Mouse (Mus musculus): ENCODE data around the gene Rnasel. TPM values are rescaled to one million over a fixed set of nuclear protein-coding genes. Genes with fewer than 3 reads are reported as not detected.

Gene Rnasel
- 96.2 and 117 TPM in 2 replicates for total RNA-seq (2015; ENCODE audit: low replicate concordance)
- total RNA-seq (2017; ENCODE audit: low replicate concordance), result 128 and 171 TPM in 2 replicates

GRCm38 (mm10) chr1:153749211-153749801, at the start of gene Rnasel:
Gene Rnasel (plus strand): TSS chr1:153749426.
- peak; percentile 69 for ATAC-seq (replicated peaks; ENCODE audit: low FRiP score, poor library complexity, severe bottlenecking)

- no peak for ATAC-seq (replicated peaks; ENCODE audit: low FRiP score, poor library complexity, severe bottlenecking)
Measured at GRCm38 (mm10) chr1:153700448-153701063, 48.7 kb upstream of the Rnasel start.

- ATAC-seq (replicated peaks; ENCODE audit: low FRiP score, poor library complexity, severe bottlenecking), result no peak
Measured at GRCm38 (mm10) chr1:153701461-153701860, 47.8 kb upstream of the Rnasel start.

DNA sequence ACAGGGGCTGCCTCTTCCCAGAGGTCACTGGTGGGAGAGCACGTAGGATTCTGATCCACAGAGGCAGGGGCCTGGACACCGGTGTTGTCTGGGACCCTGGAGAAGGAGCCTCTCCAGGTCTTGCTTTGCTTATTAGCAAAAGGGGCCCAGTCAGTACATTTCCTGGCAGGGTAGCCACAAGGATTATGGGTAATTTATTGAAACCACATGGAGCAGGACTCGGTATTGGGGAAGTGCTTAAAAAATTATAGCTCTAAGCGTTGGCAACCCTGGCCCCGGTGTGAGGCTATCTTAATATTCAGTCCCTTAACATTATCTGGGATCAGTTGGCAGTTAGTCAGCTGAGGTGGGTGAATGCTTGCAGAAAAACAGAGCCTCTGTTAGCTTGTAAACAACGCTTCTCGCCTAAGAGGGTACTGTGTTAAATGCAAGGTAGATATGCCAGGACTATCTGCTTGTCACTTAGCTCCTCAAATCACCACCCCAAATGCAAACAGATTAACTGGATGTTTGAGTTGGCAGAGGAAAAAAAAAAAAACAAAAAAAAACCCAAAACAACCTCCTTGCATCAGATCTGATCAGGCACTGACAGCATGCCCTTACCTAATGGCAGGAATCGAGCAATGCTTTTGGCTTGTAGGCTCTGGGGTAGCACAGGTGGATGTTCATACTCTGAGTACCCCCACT, 46.9 kb upstream of the Rnasel start:
- ATAC-seq (replicated peaks; ENCODE audit: low FRiP score, poor library complexity, severe bottlenecking), result no peak

DNA sequence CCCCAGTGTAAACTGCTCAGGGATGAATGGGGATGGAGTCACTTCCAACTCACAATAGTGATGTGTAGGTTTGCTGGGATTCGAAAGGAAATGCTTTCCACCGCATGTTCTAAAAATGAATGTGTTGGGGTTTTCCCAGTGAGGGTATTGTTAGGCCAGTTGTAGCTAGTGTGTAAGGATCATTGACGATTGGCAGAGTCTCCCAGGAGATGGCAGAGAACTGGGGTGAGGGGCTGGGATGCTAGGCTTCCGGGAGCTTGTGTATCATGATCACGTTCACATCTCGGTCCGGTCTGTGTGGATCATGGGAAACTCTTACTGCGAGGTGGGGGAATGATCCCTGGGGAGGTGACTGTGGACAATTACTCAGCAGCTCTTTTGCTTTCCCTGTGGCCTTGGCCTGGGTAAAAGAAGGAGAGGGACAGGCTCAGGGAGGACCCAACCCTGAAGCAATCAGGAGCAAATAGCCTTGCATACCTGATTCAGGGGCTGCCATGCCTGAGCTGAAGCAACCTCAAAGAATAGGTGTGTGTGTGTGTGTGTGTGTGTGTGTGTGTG, 46.3 kb upstream of the Rnasel start:
- no peak for ATAC-seq (replicated peaks; ENCODE audit: low FRiP score, poor library complexity, severe bottlenecking)

- ATAC-seq (replicated peaks; ENCODE audit: low FRiP score, poor library complexity, severe bottlenecking), result no peak
Measured at GRCm38 (mm10) chr1:153703445-153703991, 45.7 kb upstream of the Rnasel start.

DNA sequence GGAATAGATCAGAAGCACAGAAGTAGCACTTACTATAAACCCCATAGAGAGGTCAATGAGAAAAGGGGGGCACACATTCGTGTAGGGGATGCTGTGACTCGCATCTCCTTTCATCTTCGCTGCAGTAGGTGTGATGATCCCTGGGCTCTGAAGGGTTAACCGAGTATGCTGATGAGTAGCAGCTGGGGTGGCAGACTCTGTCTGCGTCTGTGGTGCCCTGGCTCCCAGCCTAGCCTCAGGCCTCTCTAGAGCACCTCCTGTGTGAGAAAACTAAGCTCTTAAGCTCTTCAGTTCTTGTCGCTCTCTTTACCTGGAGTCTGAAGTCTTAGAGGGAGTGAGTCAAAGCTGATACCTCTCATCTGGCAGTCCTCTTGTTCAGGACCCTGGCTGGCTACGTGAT, 45.1 kb upstream of the Rnasel start:
- ATAC-seq (replicated peaks; ENCODE audit: low FRiP score, poor library complexity, severe bottlenecking), result no peak

DNA sequence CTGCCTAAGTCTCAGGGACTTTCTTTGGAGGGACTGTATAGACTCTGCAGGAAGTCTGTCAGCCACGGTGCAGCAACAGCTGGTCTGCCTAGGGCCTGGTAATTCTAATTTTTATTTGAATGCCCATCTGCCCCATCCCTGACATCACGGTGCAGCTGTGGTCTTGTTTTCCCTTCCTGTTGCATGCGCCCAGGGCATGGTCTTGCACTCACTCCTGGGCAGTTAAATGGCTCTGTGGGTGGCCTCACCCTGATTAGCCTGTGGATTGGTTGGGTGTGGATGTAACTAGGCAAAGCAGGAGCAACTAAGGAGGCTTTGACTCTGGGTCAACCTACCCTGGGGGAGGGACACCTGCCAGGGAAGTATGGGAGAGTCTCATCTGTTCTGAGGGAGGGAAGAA, 44.2 kb upstream of the Rnasel start:
- ATAC-seq (replicated peaks; ENCODE audit: low FRiP score, poor library complexity, severe bottlenecking), result no peak

- no peak for ATAC-seq (replicated peaks; ENCODE audit: low FRiP score, poor library complexity, severe bottlenecking)
Measured at GRCm38 (mm10) chr1:153708626-153709025, 40.6 kb upstream of the Rnasel start.

- no peak for ATAC-seq (replicated peaks; ENCODE audit: low FRiP score, poor library complexity, severe bottlenecking)
Measured at GRCm38 (mm10) chr1:153709451-153709850, 39.8 kb upstream of the Rnasel start.

DNA sequence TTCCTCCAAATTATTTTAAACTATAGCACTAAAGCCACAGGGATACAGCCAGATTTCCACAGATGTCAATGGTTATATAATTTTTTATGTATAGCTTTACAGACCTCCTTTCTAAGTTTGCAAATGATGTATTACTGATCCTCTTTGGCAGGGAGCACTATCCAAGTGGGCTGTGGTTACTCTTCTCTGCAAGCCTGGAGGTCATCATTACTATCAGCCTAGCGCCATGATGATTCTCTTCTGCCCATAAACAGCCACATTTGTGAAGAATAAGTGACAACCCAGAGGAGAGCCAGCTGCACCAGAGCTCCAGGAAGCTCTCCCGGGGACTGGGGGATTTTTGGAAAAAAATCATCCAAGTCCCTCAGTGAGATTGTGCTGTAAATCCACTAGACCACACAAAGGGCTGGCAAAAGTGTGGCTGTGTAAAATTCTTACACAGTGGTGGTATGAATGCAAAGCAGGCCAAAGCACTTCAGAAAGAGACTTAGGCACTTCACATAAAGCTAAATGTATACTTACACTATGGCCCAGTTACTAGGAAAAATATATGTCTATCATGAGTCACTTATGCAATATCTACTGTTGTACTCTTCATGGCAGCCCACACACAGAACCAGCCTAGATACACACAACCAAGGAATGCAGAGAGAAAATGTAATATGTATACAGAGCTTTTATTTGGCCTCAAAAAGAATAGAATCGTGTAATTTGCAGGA, 37.5 kb upstream of the Rnasel start:
- ATAC-seq (replicated peaks; ENCODE audit: low FRiP score, poor library complexity, severe bottlenecking), result no peak

DNA sequence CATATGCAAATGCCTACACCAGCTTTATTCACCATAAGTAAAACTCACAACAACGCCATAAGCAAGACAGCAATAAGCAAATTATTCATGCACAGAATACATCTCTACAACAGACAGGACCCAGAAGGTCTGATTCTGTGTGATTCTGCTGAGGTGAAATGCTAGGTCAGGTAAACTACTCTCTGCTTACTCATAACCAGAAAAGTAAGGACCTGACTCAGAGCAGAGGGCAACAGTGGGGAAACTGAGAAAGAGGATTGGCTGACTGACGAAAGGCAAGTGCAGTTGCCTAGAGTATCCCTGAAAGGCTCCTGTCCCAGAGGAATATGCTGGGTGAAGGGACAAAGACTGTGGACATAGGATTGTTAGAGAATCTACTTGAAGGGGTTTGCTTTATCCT, 36.6 kb upstream of the Rnasel start:
- no peak for ATAC-seq (replicated peaks; ENCODE audit: low FRiP score, poor library complexity, severe bottlenecking)

DNA sequence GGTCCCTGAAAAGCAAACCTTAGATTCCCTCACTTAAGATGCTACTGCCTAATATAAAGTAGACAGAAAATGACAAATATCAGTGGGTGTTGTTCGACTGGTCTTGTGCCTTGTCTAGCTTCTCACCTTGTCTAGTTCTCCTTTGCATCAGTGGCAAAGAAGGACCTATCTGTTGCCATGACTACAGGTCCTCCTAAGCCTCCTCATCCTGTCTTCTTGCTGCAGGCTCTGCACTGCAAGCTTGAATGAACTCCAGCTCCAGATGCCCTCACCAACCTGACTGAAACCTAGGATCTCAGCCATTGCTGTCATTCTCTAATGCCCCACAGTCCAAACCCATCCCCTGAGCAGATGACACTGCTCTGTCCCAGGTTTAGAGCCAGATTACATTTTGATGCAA, 31.2 kb upstream of the Rnasel start:
- ATAC-seq (replicated peaks; ENCODE audit: low FRiP score, poor library complexity, severe bottlenecking), result no peak

GRCm38 (mm10) chr1:153720935-153721334, 28.3 kb upstream of the Rnasel start:
- no peak for ATAC-seq (replicated peaks; ENCODE audit: low FRiP score, poor library complexity, severe bottlenecking)

DNA sequence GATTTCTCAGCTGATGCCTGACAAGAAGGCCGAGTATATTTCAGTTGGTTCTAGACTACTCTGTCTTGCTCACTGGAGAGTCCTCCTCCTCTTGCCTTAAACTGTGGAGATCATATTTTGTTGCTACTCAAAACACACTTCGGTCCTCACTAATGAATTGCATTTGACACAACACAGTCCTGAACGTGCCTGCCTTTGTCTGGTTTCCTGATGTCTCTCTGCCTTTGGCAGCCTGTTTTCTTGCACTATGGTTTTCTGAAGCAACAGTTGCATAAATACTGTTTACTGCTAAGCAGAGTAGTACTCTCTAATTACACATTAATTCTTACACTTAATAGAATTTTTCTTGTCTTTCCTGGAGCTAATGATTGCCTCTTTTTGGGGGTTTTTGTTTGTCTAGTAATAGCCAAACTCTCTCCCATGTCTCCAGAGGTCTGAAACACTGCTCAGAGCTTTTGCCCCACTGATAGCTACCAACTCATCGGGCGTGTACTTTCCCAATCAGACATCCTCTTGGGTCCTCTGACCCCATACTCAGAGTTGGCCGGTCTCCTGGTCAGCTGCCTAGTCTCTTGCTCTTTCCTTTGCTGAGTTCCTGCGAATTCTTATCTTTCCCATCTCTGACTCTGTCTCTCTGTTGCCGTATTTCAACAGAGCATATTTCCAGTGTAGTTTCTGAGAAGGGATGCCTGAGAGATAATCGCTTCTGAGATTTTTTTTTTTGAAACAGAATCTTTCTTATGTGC, 27.5 kb upstream of the Rnasel start:
- no peak for ATAC-seq (replicated peaks; ENCODE audit: low FRiP score, poor library complexity, severe bottlenecking)

GRCm38 (mm10) chr1:153723426-153723825, 25.8 kb upstream of the Rnasel start:
- no peak for ATAC-seq (replicated peaks; ENCODE audit: low FRiP score, poor library complexity, severe bottlenecking)

GRCm38 (mm10) chr1:153726636-153727035, 22.6 kb upstream of the Rnasel start:
- ATAC-seq (replicated peaks; ENCODE audit: low FRiP score, poor library complexity, severe bottlenecking), result no peak

DNA sequence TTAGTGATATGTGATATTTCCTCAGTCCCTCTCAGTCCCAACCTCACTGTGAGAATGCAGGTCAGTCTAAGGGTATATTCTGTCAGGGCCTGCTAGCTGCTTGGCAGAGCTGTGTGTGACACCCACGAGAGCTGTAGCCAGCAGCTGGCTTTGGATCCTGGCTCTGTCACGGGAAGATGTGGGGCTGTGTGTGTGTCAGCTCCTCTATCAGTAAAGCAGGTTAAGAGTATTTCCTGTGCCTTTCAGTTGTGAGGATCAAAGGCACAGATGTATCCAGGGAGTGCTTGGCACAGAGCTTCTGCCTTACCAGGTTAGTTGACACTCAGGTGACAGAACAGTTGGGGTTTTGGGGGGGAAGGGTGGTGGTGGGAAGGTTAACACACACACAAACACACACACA, 19.4 kb upstream of the Rnasel start:
- no peak for ATAC-seq (replicated peaks; ENCODE audit: low FRiP score, poor library complexity, severe bottlenecking)

DNA sequence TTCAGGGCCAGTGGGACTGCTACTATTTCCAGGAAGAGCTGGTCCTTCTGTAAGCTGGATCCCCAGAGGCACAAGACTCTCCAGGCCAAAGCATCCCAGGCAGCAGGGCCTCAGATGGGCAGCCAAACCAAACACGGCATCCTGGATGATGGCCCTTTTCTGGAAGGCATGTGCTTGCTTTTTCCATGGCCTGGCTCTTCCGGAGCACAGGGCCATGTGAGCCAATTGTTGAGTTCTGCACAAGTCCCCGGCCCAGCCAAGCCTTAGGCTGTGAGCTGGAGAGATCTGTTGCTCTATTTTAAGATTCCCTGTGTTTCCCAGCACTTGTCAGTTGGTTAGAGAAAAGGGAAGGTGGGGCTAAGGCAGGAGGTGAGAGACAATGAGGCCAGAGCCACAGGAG, 18.6 kb upstream of the Rnasel start:
- ATAC-seq (replicated peaks; ENCODE audit: low FRiP score, poor library complexity, severe bottlenecking), result no peak

Data from erythroid progenitor cell, adult 5-6 weeks (primary cell).